Mouse (Mus musculus) large intestine, adult 2 months (tissue): ENCODE measurements around the gene Slc12a1. TPM values are rescaled to one million over a fixed set of nuclear protein-coding genes. Genes with fewer than 3 reads are reported as not detected.

Source experiments
- DNase-seq: peaks from one replicate; pipeline ENCODE4 v3.0.0-alpha.2; 2012; ENCODE audit warnings: low read depth, low spot score
- WGBS: fragments of 180-500 bp; shearing (Covaris S2); methylation state at CpG from one replicate; pipeline ENCODE4 v1.1.7; 2018; 5-methylcytosine and 5-hydroxymethylcytosine counted together
- polyA plus RNA-seq: library from polyadenylated mRNA; depleted of rRNA; stranded (reverse); fragments of >200 nt; gene quantifications from 2 replicates; pipeline ENCODE4 v1.2.3, GENCODE M21; 2012

Gene Slc12a1
- polyA plus RNA-seq, 1 experiment: not detected

DNA sequence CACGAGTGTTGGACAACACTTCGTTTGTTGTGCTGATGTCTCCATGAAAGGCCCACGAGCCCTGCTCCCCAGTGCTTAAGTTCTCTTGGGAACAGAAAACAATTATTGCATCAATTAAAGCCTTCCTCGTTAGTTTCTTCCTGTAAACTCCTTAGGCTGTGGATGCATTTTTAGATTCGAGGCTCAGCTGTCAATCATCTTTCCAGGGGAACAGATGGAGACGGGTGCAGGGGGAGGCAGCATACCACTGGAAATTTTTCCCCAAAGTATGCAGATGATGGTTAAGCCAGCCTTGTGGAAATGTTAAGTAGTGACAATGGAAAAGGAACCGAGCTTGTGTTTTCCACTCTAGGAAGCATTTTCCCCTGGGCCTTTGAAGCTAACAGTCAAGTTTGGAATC is 44.5 kb downstream of the Slc12a1 start:
- WGBS: 72% methylated on average over 7 of the region's 7 CpGs
- no peak for DNase-seq

DNA sequence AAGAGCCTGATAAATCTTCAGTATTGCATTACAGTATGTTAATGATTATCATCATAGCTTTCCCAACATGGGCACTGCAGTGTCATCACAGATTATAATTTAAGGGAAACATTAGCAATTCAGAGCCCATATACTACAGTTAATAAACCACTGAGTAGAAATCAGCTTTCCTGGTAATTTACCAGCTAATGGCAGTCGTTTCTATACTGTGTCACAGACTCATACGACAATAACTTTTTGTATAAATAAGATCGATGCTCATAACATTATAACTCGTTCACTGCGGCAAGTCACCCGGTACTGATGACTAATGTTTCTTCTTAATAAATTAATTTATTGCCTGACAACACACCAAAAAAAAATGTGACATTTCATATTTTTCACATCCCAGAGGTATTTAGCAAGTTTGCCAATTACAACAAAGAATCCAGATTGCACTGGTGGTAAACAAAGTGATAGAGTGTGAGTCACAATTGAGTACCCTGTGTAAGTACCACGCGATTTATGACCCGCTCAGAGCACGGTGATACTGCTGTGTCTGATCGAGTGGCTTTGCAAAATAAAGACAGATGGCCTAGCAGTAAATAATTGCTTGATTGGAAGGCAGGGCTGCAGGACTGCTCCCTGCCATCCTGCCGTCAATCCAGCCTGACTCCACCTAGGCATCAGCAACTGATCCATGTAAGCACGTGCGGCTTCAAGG is 56.7 kb downstream of the Slc12a1 start:
- WGBS: 63% methylated on average over 14 of the region's 14 CpGs
- no peak for DNase-seq

DNA sequence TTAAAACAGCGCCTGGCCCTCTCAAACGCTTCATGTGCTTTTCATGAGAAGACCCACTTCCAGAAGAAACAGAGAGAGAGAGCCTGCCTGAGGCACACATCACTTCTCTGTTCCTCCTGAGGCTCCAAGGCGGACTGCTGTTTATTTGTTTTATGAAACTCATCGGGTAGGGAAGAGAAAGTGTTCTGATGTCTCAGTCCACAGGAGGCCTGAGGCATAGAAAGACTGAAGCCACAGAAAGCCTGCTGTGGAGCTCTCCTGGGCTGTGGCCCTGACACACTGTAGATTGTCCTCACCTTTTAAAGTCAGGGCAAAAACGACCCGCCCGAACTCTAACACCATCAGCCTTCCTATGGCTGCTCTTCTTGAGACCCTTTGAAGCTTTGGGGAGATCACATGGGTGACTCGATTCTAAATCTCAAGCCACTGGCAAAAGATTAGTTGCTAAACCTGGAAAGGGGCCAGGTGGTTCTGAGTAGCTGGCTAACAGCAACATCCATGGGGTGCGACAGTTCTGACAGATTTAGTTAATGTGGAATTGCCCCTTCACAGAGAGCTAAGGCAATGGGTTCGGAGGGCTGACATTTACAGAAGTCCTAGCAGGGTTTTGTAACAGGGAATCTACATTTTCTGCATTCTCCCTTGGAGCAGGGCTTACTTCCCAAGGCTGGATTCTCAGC is 59.7 kb downstream of the Slc12a1 start:
- 56% methylated on average over 10 of the region's 10 CpGs for WGBS

DNA sequence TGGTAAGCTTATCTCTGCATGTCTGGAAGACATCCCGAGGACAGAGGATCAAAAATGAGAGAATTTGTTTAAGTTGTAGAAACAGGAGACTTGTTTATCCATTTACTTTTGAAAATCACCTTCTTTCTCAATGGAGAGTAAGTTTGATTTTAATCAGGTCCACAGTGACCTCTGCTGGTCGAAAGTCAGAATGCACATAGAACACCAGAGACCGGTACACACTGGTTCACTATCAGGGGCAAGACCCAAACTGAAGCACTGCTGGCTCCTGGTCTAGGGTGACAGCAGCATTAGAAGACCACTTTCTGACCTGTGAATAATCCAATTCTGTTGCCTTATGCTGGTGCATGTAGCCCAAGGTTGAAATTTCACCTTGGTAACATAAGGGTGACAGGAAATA is 62.3 kb downstream of the Slc12a1 start:
- WGBS: 6% methylated on average over 3 of the region's 3 CpGs
- peak; percentile 31 for DNase-seq

More for the DNA sequence above, 59.7 kb downstream of the Slc12a1 start:
- DNase-seq: no peak

DNA sequence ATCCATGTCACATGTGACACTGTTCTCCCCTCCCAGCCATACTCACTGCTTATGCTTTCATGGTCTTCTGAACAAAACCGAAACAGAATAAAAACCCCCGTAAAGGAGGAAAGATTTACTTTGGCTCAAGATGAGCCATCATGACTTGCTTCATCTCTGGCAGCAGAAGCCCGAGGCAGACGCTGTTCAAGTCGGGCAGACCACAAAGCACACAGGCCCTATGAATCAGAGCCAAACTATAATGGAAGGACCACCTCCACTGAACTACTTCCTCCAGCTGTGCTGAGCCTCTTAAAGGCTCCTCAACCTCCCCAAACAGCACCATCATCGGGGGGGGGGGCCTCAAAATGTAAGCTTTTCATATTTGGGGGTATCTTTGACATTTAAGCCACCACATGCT is 65.0 kb downstream of the Slc12a1 start:
- WGBS: 45% methylated on average over 6 of the region's 6 CpGs
- DNase-seq: no peak

GRCm38 (mm10) chr2:125218566-125218965 is 66.3 kb downstream of the Slc12a1 start:
- 83% methylated on average over 1 of the region's 1 CpGs for WGBS

DNA sequence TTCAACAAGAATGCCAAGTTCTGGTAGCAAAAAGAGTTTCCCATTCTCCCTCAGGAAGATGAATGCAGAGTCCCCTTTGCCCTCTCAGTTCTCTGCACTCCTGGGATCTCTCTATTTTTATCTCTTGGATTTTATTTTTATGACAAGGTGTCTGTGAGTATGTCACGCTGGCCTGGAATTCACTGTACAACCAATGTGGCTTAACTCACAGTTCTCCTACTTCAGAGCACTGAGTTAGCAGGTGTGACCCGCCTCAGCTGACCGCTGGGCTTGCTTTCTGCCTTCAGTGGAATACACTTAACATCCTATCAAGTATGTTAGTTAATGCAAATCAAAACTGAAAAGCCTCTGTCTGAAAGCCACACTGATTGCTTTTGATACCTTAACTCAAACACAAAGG is 67.0 kb downstream of the Slc12a1 start:
- 69% methylated on average over 3 of the region's 3 CpGs for WGBS
- no peak for DNase-seq

More at GRCm38 (mm10) chr2:125218566-125218965, 66.3 kb downstream of the Slc12a1 start:
- DNase-seq: no peak

- DNase-seq: no peak
- WGBS: 89% methylated on average over 1 of the region's 1 CpGs
Observed at GRCm38 (mm10) chr2:125221673-125222072, 69.4 kb downstream of the Slc12a1 start.

GRCm38 (mm10) chr2:125228472-125229409 is 76.4 kb downstream of the Slc12a1 start:
- DNase-seq: no peak
- WGBS: 80% methylated on average over 11 of the region's 11 CpGs

- WGBS: 84% methylated on average over 4 of the region's 4 CpGs
Observed at GRCm38 (mm10) chr2:125232183-125232582, 79.9 kb downstream of the Slc12a1 start.

DNA sequence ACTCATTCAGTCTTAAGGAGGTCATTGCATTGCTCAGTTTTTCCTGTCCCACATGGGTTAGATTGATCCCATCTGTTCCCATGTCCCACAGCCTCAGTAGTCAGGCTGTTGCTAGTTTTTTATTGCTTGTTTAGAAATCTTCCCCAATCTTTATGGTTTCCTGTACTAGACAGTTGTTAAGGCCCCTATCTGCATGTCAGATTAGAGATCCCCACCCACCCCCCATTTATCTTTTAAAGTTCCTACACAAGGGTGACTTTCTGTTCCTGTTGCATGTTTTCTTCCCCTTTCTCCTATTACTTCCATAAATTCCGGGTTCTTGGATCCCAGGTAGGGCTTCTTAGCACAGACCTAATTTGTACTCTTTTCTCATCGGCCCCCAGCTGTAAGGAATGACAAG is 81.2 kb downstream of the Slc12a1 start:
- 61% methylated on average over 2 of the region's 2 CpGs for WGBS
- DNase-seq: no peak

More at GRCm38 (mm10) chr2:125232183-125232582, 79.9 kb downstream of the Slc12a1 start:
- DNase-seq: no peak

GRCm38 (mm10) chr2:125234049-125234448 is 81.7 kb downstream of the Slc12a1 start:
- 77% methylated on average over 2 of the region's 2 CpGs for WGBS
- no peak for DNase-seq

- 74% methylated on average over 3 of the region's 3 CpGs for WGBS
- DNase-seq: no peak
Observed at GRCm38 (mm10) chr2:125245545-125246285, 93.4 kb downstream of the Slc12a1 start.

GRCm38 (mm10) chr2:125246669-125247068 is 94.4 kb downstream of the Slc12a1 start:
- WGBS: 7% methylated on average over 9 of the region's 9 CpGs
- no peak for DNase-seq

- WGBS: under 1% methylated on average over 96 of the region's 96 CpGs
- DNase-seq: peak; percentile 64
Observed at GRCm38 (mm10) chr2:125247108-125247961, 95.0 kb downstream of the Slc12a1 start, which contains the start of gene Dut. TSS of gene Dut (plus strand) at chr2:125247190.

DNA sequence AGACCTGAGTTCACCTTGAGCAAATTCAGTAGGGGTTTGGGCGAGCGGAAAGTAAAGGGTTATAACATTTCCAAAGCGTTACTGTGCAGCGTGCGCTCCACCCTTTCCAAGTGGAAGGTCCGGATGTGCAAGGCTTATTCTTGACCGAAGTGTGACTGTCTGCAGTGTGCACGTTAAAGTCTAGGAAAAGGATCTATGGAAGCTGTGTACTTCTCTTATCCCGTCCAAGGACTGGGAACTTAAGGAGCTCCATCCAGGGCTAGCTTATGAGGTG is 95.6 kb downstream of the Slc12a1 start:
- under 1% methylated on average over 9 of the region's 9 CpGs for WGBS
- no peak for DNase-seq

- DNase-seq: no peak
- 5% methylated on average over 8 of the region's 8 CpGs for WGBS
Observed at GRCm38 (mm10) chr2:125248256-125248655, 96.0 kb downstream of the Slc12a1 start.

DNA sequence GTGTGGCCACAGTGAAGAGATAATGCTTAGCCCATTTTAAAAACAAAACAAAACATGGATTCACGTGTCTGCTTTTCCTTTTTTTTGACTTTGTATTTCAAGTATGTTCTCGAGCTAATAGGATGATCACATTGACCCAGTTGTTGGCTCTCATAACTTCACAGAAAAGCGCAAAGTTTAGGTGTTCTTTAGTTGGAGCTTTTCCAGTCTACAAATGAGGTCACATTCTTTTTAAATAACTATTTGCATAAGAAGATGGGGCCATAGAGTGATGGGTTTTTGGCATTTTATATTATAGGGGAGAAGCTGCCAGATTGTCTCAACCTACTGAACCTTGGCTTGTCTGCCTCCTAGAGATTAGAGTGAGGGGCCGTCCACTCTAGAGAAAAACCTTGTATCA is 97.0 kb downstream of the Slc12a1 start:
- WGBS: 83% methylated on average over 4 of the region's 4 CpGs
- DNase-seq: no peak

- 93% methylated on average over 4 of the region's 4 CpGs for WGBS
- DNase-seq: no peak
Observed at GRCm38 (mm10) chr2:125249874-125250273, 97.6 kb downstream of the Slc12a1 start.
